Mouse (Mus musculus) forelimb bud, embryonic 11.5 days (tissue): ENCODE results near the gene Tmem270.

Experiments
- DNase-seq: peaks from one replicate; pipeline ENCODE4 v3.0.0-alpha.2; 2012; ENCODE audit warnings: low read depth, low spot score

Gene Tmem270

GRCm38 (mm10) chr5:134929988-134930387, 23.5 kb upstream of the Tmem270 start:
- no peak for DNase-seq

DNA sequence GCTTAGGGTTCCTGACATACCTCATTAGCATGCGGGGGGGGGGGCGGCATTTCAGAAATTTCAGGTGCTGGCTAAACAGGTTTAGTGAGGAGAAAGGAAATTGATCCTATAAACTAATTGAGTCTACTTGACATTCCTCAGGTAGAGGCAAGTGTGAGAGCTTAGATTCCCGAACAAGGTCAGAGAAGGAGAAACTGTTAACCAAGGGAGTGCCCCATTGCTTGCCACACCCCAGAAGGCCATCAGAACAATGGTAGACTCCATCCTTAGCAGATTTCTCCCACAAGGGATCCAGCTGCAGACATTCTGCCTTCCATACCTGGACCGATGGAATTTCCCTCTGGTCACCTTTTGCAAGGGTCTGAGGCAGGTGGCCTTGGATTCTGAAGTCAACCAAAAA, 20.2 kb upstream of the Tmem270 start:
- DNase-seq: no peak

DNA sequence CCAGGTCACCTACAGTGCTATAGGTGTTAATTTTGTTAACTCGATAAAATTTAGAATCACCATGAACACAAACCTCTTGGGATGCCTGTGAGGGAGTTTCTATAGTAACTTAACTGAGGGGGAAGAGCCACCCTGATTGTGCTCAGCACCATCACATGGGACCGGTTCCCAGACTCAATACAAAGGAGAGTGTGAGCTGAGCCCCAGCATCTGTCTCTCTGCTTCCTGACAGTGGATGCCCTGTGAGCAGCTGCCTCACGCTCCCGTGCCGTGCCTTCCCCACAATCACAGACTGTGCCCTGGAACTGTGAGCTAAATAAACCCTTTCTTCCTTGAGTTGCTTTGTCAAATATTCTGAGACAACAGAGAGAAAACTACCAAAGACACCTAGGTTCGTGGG, 16.6 kb upstream of the Tmem270 start:
- no peak for DNase-seq

- DNase-seq: no peak
These were observed 14.6 kb upstream of the Tmem270 start for GRCm38 (mm10) chr5:134921106-134921505.

- no peak for DNase-seq
These were observed 13.7 kb upstream of the Tmem270 start for GRCm38 (mm10) chr5:134920106-134920687.

DNA sequence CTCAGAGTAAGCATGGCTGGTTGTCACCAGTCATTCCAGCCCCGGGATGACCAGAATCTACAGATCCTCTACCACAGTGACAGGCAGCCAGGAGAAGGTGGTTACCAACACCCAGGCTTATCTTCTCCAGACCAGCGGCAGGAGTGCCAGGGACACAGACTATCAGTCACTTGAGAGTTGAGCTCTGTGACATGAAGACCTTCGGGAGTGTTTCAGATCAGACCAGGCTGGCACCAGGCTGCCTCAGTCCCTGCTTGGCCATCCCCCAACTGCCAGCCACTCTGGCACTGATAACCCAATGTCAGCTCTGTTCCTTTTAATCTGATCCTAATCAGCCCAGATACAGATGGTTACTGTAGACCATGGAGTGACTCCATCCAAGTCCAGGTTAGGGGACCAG, 12.6 kb upstream of the Tmem270 start:
- DNase-seq: no peak

- DNase-seq: peak; percentile 60
These were observed 11.7 kb upstream of the Tmem270 start for GRCm38 (mm10) chr5:134918071-134918832.

DNA sequence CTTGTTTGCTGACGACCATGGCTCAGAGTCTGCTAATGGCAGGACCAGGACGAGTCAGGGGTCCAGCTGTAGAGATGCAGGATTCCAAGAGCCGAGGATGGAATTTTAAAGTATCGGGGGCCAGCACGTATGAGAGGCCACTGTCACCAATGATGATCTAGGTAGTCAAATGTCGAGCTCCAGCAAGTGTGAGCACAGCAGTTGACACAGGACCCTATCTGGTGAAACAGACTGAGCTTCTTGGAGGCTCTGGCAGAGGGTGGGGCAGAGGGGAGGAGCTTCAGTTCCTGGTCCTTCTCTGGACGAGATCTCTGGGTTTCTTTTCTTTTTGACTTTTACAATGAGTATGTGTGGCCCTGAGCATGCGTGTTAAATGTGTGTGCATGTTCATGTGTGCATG, 8.8 kb upstream of the Tmem270 start, which contains the start of gene Cldn13:
Gene Cldn13, minus strand, starts transcription at position 216 of the 400 bp plus-strand sequence.
- DNase-seq: no peak

DNA sequence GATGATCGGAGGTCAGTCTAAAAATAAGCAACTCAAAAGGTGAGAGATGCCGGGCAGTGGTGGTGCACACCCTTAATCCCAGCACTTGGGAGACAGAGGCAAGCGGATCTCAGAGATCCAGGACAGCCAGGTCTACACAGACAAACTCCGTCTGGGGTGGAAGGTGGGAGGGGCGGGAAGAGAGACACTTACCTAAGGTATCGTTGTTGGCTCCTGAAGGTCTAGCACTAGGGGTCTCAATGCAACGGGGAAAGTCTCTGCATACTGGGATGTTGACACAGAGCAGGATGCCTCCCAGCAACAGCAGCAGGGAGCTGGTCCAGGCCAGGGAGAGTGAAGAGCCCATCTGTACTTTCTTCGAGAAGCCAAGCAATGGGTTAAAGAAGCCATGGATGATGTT, 8.0 kb upstream of the Tmem270 start:
- no peak for DNase-seq

DNA sequence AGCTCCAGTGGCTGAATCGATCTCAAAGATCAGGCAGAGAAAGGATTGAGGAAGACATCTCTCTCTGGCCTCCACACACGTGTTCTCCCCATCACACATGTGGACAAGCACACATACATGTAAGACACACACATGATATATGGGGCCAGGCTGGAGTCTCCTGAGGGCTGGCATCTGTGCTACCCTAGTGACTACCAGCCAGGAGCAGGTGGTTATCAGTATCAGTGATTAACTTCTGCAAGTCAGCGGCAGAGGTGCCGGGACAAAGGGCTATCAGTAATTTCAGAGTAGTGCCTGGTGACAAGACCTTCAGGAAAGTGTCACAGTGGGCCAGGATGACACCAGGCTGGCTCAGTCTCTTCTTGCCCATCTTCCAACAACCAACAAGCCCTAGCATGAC, 7.2 kb upstream of the Tmem270 start:
- DNase-seq: no peak

DNA sequence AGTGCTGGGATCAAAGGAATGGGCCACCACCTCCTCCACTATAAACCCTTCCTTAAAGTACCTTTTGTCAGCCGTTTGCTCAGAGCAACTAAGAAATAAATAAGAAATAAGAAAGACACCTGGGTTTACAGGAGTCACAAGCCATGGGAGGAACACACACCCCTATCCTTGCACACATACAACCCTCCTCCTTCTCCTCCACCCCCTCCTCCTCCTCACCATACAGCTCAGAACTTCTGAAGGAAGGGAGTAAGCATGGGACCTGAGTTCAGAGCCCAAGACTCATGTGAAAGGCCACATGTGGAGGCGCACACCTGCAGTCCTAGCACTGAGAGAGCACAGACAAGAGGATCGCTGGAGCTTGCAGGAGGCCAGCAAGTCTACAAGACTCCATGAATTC, 6.8 kb upstream of the Tmem270 start:
- DNase-seq: no peak

DNA sequence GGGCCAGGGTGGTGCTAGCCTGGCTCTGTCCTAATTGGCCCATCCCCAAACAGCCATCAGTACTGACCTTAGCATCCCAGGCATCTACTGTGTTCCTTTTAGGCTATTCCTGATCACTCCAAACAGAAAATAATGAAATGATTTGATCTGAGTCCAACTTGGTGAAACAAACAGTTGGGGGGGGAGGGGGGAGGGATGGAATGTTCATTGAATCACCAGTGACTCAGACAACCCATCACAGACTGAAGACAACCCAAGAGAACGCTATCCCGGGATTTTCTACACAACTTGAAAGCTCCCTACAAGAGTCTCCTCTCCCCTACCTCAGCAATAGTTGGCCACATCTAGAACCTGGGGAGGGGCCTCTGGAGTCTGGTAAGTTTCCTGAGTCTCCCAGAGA, 5.4 kb upstream of the Tmem270 start:
- no peak for DNase-seq

- peak; percentile 96 for DNase-seq
These were observed 602 bp upstream of the Tmem270 start for GRCm38 (mm10) chr5:134907135-134907534.

- DNase-seq: no peak
These were observed 4.9 kb downstream of the Tmem270 start for GRCm38 (mm10) chr5:134901644-134902027.

DNA sequence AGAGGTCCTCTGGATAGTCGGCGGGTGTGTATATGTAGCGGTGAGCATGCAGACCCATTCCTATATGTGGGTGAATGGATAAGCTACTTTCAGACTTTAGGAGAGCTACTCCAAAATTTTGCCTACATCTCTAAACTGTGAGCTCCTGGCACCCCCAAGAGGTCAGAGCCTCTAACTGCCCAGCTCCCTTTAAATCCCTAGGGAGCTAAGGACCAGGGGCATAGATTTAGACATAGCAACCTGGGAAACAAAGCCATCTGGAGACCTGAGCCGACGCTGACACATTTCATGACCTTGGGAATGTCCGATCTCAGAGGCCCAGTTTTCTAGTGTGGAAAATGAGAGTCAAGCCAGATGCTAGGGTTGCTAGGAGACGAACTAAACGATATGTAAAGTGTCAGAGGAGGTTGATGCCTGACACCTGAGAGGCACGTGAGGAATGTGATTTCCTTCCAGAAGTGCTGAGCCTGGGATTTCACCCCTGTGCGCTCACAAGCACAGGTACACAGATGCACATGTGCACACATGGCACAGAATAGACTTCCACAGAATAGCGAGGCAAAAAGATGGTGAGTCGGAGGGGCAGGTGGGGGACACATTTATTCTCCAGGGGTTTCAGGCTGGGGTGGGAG, 5.4 kb downstream of the Tmem270 start:
- DNase-seq: peak; percentile 88

GRCm38 (mm10) chr5:134897596-134897995, 8.9 kb downstream of the Tmem270 start:
- no peak for DNase-seq

DNA sequence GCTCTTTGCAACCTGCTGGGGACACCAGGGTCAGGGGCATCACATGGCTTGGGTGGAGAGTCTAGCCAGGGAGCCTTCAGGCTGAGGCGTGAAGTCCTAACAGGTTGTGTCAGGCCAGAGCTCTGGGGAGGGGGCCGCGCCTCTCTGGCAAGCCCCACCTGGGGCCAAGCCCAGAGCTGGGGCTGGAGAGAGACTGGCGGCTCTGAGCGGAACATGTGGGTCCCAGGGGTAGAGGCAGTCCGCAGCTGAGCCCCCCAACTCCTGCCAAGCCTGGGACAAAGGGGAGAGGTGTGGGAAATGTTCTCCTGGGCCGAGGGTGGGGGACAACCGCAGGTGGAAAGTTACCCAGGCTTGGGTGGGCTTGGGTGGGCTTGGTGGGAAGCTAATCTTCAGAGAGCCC, 9.6 kb downstream of the Tmem270 start:
- DNase-seq: no peak

GRCm38 (mm10) chr5:134895291-134895690, 11.2 kb downstream of the Tmem270 start:
- peak; percentile 84 for DNase-seq

DNA sequence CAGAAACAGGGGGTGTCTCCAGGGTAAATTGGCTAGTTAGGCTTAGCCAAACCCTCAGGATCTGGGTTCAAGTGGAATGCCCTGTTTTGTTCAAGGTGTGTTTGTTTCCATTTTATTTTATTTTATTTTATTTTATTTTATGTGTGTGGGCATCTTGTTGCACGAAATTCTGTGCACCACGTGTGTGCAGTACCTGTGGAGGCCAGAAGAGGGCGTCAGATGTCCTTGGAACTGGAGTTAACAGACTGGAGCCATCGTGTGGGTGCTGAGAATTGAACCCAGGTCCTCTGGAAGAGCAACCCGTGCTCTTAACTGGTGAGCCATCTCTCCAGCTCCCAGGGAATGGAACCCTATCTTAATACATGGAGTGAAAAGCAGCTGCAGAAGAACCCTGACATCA, 13.8 kb downstream of the Tmem270 start:
- DNase-seq: no peak

DNA sequence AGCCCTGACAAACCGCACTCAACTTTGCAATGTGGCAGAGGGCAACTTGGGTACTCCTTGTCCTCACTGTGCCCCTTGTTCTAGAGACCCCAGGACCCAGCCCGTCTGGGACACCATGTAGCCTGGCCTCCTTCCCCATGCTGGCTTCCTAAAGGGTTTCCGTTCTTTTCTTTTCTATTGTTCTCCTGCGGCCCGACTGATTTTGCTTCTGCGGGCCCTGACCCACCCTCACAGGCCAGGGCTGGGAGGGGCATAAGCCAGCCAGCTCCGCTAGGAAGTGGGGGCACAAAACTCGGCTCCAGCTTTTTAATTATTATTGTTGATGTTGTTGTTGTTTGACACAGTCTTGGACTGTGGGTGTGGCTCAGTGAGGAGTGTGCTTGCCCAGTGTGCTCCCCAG, 15.0 kb downstream of the Tmem270 start:
- DNase-seq: no peak

- DNase-seq: no peak
These were observed 15.9 kb downstream of the Tmem270 start for GRCm38 (mm10) chr5:134890601-134891054.

DNA sequence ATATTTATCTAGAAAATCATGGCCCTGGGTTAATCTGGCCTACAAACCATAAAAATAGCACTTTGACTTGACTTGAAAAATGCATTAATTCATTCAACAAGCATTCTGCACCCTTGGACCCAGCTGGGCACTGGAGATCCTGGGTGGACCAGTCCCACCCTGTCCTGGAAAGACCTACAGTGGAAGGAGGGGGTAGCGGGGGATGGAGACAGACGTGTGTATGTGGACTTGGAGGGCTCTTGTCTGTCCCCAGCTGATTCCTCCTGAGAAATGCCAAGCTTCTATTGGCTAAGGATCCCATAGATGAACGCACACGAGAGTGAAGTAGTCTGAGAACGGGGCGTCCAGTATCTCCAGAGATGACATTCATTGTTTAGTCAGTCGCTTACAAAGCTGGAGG, 18.0 kb downstream of the Tmem270 start:
- no peak for DNase-seq
